Mouse (Mus musculus): ENCODE results near the gene Fam69b.

DNA sequence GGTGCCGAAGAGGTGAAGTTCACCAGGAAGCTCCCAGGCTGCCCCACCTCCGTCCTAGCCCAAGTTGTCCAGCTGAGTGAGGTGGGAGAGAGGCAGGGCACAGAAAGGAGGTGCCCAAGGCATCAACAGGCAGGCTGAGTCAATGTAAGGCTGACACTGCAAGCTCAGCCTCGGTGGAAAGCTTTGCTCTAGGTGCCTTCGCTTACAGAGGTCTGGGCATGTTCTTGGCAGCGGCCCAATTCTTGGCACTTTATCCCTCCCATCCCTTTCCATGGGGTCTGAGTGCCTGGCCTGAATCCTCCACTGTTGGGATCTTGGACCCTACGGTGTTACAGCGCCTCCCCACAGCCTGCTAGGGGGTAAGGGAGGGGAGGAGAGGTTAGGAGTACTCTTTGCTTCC, 45.5 kb upstream of the Fam69b start:
- TF ChIP-seq CTCF (IDR thresholded peaks at IDR 0.05; ENCODE audit: low read depth): no peak
- TF ChIP-seq EP300 (IDR thresholded peaks at IDR 0.05; ENCODE audit: low read depth): no peak

Data from liver, postnatal 0 days (tissue).